Mouse (Mus musculus) brown adipose tissue, adult 24 weeks (tissue): ENCODE measurements around the gene P2ry2. TPM values are rescaled to one million over a fixed set of nuclear protein-coding genes. Genes with fewer than 3 reads are reported as not detected.
A peak's percentile ranks its signal among the peaks of the same experiment; 100 is the strongest.

Experiments used
- H3K27ac ChIP-seq: fragments of 200-500 bp; replicated peaks from 2 replicates; pipeline ENCODE4 v1.5.1; 2012; ENCODE audit warnings: low read depth, mild to moderate bottlenecking, low read length
- H3K4me1 ChIP-seq: fragments of 200-500 bp; 2 replicates; pipeline ENCODE4 v1.6.1; 2012; ENCODE audit warnings: low read length, mixed read lengths; ENCODE audit not compliant: control insufficient read depth, insufficient read depth, insufficient read length
- H3K4me3 ChIP-seq: fragments of 200-500 bp; 2 replicates; pipeline ENCODE4 v1.5.1; 2012; ENCODE audit warnings: low read depth, mild to moderate bottlenecking, low read length, moderate library complexity; ENCODE audit not compliant: insufficient read depth
- polyA plus RNA-seq: library from polyadenylated mRNA; stranded (reverse); fragments of >200 nt; gene quantifications from 2 replicates; pipeline ENCODE4 v1.2.4, GENCODE M21; 2012; ENCODE audit not compliant: missing spikeins, insufficient read depth, insufficient read length

The P2ry2 gene
- polyA plus RNA-seq, 1 experiment: 7.1 TPM

- H3K27ac ChIP-seq: no peak overlapping the region
- no peak overlapping the region for H3K4me3 ChIP-seq
- H3K4me1 ChIP-seq: peaks cover 7% of the 10 kb centered on the region
Measured at GRCm38 (mm10) chr7:101033371-101033770, 20.7 kb upstream of the P2ry2 start.

DNA sequence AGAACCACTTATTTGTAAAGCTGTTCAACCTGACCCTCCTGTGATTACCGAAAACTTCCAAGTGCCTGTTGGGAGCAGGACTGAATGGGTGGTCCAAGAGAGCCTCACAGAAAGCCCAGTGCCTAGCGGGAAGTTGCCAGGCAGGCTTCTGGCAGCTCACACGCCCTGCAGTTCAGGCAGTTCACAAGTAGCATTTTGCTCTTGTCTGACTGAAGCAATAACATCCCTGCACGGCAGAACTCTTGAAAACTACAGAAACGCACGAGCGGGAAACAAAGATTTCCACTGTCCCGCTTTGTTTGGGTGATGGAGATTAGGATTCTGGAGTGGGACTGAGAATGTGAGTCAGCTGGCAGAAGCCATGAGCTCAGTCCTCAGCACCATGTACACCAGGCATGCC is 18.6 kb upstream of the P2ry2 start:
- H3K4me1 ChIP-seq: peaks cover 9% of the 10 kb centered on the region
- H3K4me3 ChIP-seq: no peak overlapping the region
- H3K27ac ChIP-seq: no peak overlapping the region

GRCm38 (mm10) chr7:101030756-101031155 is 18.1 kb upstream of the P2ry2 start:
- Histone ChIP-seq H3K4me3 (no peak overlapping the region), H3K27ac (no peak overlapping the region), H3K4me1 (peaks cover 9% of the 10 kb centered on the region)

- Histone ChIP-seq H3K4me3 (no peak overlapping the region), H3K27ac (no peak overlapping the region), H3K4me1 (peaks cover 9% of the 10 kb centered on the region)
Measured at GRCm38 (mm10) chr7:101029446-101029845, 16.8 kb upstream of the P2ry2 start.

DNA sequence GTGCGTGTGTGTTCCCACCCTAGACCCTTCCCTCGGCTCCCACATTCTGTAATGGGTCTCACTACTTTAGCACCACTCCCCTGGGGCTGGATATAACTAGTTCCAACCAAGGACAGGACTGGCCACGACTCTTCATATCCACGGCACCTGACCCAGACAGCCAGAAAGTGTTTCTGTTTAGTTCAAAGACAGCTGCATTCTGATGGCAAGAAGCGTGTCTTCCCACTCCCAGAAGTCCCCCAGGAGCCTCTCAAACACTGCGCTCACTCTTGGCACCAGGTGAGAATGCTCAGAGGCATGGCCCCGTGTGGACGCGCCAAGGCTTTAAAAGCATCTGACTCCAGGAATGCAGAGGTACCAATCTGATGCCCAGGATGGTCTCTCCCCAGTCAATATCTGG is 16.3 kb upstream of the P2ry2 start:
- no peak overlapping the region for H3K27ac ChIP-seq
- no peak overlapping the region for H3K4me3 ChIP-seq
- H3K4me1 ChIP-seq: peaks cover 9% of the 10 kb centered on the region

- H3K27ac ChIP-seq: no peak overlapping the region
- peaks cover 9% of the 10 kb centered on the region for H3K4me1 ChIP-seq
- no peak overlapping the region for H3K4me3 ChIP-seq
Measured at GRCm38 (mm10) chr7:101028444-101028757, 15.7 kb upstream of the P2ry2 start.

GRCm38 (mm10) chr7:101027623-101028443 is 15.2 kb upstream of the P2ry2 start:
- H3K27ac ChIP-seq: no peak overlapping the region

DNA sequence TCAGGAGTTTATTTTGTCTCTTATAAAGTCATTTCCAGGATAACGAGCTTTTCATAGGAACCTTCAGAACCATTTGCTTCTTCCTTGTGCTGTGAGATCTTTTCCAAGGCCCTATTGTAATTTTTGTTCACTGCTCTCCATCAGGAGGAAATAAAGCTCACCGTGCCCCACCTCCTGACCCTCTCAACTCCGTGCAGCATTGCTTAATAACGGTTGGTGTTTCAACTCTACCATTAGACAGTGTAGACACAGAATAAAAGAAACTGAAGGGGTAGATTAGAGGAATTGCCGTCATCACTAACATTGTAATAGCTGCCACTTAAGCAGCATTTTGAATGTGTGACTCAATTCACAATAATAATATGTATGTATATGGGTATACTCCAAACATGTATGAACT is 14.2 kb upstream of the P2ry2 start:
- H3K4me1 ChIP-seq: peaks cover 10% of the 10 kb centered on the region
- no peak overlapping the region for H3K27ac ChIP-seq

More at GRCm38 (mm10) chr7:101027623-101028443, 15.2 kb upstream of the P2ry2 start:
- Histone ChIP-seq H3K4me3 (no peak overlapping the region), H3K4me1 (peaks cover 10% of the 10 kb centered on the region)

GRCm38 (mm10) chr7:101017492-101017891 is 4.8 kb upstream of the P2ry2 start:
- H3K4me1 ChIP-seq: no peaks in the 10 kb centered on the region; the same call in 1 of the 2 replicates
- H3K27ac ChIP-seq: no peak overlapping the region
- no peak overlapping the region for H3K4me3 ChIP-seq

More for the DNA sequence above, 14.2 kb upstream of the P2ry2 start:
- no peak overlapping the region for H3K4me3 ChIP-seq

GRCm38 (mm10) chr7:101017021-101017461 is 4.4 kb upstream of the P2ry2 start:
- no peaks in the 10 kb centered on the region; the same call in 1 of the 2 replicates for H3K4me1 ChIP-seq
- no peak overlapping the region for H3K4me3 ChIP-seq
- H3K27ac ChIP-seq: no peak overlapping the region

GRCm38 (mm10) chr7:101014985-101015384 is 2.3 kb upstream of the P2ry2 start:
- Histone ChIP-seq H3K4me1 (peaks cover 3% of the 10 kb centered on the region; the same call in 1 of the 2 replicates), H3K4me3 (no peak overlapping the region), H3K27ac (no peak overlapping the region)

DNA sequence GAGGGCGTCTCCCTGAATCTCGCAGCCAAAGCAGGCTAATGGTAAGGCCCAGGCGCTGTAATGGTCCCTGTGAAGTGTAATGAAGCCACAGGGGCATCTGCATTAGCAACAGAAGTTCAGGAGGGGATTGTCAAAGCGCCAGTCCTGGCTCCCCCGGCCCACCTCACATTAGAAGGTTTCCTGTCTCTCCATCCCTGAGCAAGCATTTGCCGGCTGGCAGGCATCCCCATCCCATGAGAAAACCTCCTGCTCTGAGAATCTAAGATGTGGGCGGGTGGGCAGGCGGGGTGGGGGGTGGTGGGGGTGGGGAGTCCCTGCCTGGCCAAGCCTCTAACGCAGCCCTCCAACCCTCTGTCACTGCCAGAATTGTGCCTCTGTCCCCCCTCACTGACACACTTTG is 1.4 kb upstream of the P2ry2 start:
- no peak overlapping the region for H3K4me3 ChIP-seq
- no peak overlapping the region for H3K27ac ChIP-seq
- H3K4me1 ChIP-seq: peaks cover 4% of the 10 kb centered on the region; the same call in 1 of the 2 replicates

GRCm38 (mm10) chr7:101011681-101012367 is 842 bp downstream of the P2ry2 start:
- peak overlapping the region; percentile 81 for H3K27ac ChIP-seq
- peak overlapping the region; percentile 81 for H3K4me3 ChIP-seq
- H3K4me1 ChIP-seq: peaks cover 4% of the 10 kb centered on the region; the same call in 1 of the 2 replicates

- peaks cover 4% of the 10 kb centered on the region; the same call in 1 of the 2 replicates for H3K4me1 ChIP-seq
- H3K4me3 ChIP-seq: peak overlapping the region; percentile 81
- H3K27ac ChIP-seq: peak overlapping the region; percentile 14; the same call in 1 of the 2 replicates
Measured at GRCm38 (mm10) chr7:101010741-101011140, 1.9 kb downstream of the P2ry2 start.

GRCm38 (mm10) chr7:101006201-101006600 is 6.5 kb downstream of the P2ry2 start:
- H3K4me1 ChIP-seq: peaks cover 21% of the 10 kb centered on the region
- H3K4me3 ChIP-seq: no peak overlapping the region
- H3K27ac ChIP-seq: no peak overlapping the region
